Mouse (Mus musculus): Measurements from ENCODE around the gene Pla2g7.

Gene Pla2g7

GRCm38 (mm10) chr17:43646925-43647324 is 79.0 kb downstream of the Pla2g7 start:
- no peak for DNase-seq (ENCODE audit: low read depth)

DNA sequence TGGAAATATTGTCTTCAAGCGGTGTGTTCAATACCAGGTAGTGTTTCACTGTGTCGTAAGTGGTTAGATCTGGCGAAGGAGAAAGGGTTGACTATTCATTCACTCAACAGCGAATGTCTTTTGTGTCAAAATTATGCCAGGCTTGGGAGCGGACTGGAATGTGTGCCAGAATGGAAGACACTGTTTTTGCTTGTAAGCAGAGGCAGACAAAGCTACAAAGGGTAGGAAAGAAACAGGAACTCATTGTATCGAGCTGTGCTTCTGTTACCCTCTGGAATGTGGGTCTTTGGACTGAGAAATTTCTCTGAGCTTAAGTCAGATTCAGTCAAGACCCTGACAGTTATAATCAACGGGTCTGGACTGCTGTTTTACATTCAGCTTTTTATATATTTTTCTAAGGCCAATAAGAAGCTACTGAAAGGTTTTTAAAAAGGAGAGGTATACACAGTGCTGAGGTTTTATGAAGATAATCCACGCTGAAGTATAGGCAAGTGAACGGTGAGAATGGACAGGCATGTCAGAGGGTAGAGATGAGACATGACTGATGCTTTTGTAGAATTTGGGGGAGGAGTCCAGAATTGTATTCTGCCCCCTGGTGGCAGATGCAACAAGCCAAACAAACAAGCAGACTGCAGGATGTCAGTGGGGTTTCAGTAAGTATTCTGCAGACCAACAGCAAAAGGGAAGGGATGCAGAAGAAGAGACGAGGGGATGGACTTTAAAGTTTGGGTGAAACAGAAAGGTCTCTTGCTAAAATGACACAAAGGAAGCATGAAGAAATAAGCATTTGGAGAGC is 81.9 kb downstream of the Pla2g7 start:
- DNase-seq (ENCODE audit: low read depth) = no peak

DNA sequence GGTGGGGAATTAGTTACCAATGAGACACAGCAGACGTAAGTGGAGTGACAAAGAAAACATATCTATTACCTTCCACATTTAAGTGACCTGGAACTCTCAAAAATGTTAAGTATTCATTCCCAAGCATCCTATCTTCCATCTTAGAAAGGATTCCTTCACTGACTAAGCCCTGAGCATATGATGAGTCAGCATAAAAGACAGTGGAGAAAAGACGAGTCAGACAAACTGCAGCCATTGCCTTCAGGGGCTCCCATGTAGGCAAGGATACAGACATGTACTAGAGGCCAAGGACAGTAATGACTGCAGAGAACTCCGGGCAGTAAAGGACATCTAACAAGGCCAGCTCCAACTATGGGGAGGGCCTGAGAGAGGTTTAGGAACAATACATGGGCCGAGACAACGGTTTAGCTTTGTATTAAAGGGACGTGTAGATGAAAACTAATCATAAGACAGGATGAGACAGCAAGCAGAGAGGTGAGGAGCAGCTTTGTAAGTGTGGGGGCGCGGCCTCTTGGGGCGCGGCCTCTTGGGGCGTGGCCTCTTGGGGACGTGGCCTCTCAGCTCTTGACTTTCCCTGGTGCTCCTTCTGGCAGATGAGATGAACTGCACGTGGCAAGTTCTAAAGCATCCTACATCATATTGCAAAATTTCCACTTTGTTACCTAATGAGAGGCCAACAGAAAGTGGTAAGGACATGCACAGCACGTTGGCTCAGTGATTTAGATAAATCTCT is 83.6 kb downstream of the Pla2g7 start:
- DNase-seq (ENCODE audit: low read depth) = no peak
